Mouse (Mus musculus) megakaryocyte-erythroid progenitor cell, adult 5-6 weeks (primary cell): Measurements from ENCODE around the gene Plscr1. TPM values are rescaled to one million over a fixed set of nuclear protein-coding genes. Genes with fewer than 3 reads are reported as not detected.

Experiments
- ATAC-seq: replicated peaks from 2 replicates; pipeline ENCODE4 v1.8.0; 2016; ENCODE audit warnings: mild to moderate bottlenecking, inconsistent platforms; ENCODE audit not compliant: severe bottlenecking, poor library complexity, low FRiP score, low TSS enrichment
- total RNA-seq, 2 experiments: library from RNA; stranded (forward) in 1 of 2; stranded (reverse) in 1 of 2; fragments of 200-1000, 215-1000 nt in 1 of 2; fragments of >200 nt in 1 of 2; fragmentation: Nextera tagmentation in 1 of 2; gene quantifications; 2 replicates each; pipeline ENCODE4 v1.2.3; 2014 to 2017

Plscr1 gene
- total RNA-seq, 2 experiments from 2014 or later: 102 to 103 TPM

DNA sequence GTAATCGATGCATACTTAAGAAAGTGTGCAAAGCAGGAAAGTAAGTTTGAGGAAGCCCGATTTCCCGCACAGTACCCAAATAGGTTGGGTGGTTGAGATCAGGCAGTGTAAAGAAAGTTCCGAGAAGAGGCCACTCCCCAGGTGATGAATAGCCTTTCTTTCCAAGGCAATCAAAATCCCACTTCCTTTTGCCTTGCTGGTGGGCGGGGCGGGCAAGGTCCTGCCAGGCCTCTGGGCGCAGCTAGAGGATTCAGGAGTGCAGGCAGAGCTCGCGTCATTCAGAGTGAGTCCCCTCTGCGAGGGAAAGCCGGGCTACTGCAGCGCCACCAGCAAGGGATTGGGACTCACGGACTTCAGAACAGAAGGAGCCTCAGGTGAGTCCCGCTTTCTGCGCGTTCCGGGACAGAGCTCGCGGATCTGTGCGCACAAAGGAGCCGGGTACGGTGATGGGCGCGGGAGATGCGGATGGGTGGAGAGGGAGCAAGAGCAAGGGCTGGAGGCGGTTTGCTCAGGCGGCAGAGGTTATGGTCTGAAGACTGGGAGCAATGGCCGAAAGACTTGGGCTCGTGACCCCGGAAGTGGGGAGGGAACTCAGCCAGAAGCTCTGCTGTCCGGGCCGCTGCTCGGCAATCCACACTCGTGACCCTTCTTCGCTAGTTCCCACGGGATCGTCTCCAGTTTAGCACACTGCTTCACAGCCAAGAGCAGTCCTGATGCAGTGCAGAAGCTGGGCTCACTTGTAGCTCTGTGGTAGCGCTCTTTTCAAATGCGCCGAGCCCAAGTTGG is 630 bp downstream of the Plscr1 start:
- peak; percentile 85 for ATAC-seq

DNA sequence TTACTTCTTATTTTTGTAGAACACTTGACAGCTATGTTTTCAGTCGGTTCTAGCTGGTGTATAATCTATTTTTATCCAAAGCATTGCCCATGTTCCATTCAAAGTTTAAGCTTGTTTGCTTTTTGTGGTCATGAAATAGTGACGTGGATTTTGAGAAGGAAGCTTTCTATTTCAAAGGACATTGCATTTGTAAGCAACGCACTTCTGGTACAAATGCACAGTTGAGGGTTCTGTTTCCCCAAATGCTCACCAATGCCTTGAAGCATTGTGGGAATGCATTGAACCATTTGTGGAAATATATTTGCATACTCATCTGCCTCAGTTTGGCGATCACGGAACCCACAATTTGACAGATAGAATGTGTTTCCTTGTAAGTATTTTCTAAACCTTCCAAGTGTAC is 3.2 kb downstream of the Plscr1 start:
- ATAC-seq: no peak

DNA sequence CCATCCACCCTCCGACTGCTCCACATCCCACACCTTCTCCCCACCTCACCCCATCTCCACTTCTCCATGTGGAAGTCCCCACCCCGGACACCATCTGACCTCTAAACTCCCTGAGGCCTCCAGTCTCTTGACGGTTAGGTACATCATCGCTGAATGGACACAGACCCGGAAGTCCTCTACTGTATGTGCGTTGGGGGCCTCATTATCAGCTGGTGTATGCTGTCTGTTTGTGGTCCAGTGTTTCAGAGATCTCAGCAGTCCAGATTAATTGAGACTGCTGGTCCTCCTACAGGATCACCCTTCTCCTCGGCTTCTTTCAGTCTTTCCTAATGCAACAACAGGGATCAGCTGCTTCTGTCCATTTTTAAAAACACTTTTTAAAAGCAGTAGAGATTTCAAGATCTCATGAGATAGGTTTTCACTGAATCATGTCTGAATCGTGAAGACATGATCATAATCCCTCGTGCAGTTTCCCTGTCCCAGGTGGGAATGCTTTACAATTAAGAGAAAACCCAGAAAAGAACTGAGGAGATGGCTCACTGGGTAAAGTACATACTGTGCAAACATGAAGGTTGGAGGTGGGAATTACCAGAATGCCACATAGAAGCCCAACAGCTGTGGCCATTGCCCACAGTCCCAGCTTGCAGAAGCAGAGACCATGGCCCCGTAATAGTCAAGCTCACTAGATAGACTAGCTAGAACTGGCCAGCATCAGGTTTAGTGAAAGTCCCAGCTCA is 4.2 kb downstream of the Plscr1 start:
- no peak for ATAC-seq

DNA sequence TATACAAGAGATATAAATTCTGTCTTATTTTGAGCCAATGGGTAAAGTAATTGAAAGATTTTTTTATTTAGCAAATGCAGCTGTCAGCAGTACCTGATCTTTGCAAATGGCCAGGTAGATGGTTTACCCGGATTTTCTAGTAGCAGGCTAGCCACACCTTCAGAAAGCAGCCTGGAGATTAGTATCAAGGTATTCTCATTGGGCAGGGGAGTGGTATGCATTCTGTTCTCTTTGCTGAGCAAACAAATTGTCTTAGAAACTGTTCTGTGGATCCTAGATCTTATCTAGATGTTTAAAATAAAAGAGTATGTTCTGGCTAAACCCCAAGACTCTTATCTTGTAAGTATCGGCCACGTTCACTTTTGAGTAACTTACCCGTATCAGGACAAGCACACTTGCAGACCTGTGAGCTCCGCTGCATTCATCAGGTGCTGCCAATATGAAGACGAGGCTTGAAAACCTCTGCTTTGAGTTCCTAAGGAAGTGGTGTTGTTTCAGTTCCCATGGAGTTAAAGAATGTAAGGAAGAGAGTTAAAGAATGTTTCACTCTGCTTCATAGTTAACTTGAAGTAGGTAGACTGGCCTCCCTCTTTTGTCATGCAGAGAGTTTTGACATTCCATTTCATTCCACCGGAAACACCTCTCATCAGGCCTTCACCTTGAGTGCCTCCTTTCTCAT is 11.1 kb downstream of the Plscr1 start:
- ATAC-seq: peak; percentile 91

DNA sequence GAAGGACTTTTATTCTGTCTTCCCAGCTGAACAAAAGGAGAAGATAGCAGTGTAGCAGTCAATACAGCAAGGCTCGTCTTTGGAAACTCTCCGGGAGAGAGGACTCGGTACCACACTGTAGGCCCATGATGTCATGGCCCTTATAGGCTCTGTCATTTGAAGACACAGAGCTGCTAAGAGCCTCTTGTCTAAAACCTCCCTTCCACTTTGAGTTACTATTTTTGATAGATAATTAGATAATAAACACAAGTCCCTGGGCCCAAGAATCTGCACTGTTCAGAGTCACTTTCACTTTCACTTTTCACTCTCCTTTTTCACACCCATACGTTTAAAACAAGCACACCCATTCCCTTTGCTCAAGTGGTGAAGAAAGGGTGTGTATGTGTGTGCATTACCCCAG is 16.2 kb downstream of the Plscr1 start:
- ATAC-seq: peak; percentile 40

DNA sequence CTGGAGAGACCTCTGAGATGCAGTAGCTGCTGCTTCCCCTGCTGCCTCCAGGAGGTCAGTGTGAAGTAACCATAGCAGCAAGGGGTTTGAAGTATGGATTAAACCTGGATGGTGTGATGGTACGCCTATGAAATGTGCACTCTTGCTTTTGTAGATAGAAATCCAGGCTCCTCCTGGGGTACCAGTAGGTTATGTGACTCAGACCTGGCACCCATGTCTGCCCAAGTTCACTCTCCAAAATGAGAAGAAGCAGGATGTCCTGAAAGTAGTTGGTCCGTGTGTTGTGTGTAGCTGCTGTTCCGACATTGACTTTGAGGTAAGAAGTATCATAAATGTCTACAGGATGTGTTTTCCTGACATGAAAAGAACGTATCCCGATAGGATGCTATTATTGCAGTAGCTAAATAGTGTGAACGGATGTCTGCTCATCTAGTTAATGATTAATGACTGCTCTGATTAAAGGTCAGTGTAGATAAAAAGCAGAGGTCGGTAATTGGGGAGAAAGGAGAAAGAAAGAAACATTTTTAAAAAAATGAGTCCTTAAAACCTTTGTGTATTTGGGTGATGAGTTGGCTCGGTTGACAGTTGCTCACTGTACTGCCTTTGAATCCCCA is 17.1 kb downstream of the Plscr1 start:
- no peak for ATAC-seq

DNA sequence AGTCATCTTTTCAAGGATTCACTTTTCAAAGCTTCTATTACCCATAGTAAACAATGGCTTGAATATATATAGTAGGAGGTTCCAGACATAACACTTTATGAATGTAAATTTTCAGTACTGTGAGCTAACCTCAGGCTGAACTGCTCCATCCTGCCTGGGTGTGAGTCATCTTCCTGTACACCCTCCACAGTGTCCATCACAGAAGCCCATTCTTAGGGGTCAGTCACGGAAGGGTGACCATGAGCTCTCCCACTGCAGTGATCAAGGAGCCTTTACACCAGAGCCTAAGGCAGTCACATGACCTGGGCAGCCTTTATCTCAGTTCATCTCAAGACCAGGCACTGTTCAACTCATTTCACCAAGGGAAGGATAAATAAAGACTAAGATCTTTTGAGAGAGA is 18.2 kb downstream of the Plscr1 start:
- ATAC-seq: no peak

DNA sequence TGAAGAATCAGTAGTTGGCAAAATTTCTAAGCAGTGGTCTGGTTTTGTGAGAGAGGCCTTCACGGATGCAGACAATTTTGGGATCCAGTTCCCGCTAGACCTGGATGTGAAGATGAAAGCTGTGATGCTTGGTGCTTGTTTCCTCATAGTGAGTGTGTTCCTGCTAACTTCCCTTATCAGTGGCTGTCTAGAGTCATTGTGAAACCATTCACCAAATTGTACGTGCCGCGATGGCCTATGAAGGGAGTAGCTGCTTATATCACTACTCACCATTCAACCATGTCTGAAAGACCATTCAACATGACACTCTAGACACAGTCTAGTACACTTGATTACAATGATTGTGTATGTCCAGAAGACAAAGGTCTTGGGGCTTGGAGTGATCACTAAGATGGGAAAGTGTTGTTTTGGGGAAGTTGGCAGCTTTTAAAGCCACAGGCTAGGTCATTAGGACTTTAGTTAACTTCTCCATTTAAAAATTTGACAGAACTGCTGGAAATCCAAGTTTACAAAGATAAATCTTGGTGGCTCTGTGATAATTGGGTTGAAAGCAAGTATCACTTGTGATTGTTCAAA is 20.4 kb downstream of the Plscr1 start:
- ATAC-seq: no peak

DNA sequence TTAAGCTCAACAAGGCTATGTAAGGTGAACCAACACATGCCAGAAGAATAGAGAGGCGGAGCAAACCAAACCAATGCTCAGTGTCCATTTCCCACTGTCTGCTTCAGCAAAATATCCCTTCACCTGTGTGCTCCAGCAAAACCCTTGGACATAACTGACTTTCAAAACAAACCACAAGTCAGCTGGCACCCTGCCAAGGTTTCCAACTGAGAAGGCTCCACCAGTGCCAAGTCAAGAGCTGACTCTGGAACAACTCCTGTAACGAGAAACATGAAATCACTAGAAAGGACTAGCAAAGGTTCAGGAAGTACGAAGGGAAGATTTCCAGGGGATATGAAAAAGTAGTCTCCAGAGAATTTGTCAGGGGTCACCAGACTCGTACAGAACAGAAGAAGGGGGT is 21.4 kb downstream of the Plscr1 start:
- ATAC-seq: no peak

DNA sequence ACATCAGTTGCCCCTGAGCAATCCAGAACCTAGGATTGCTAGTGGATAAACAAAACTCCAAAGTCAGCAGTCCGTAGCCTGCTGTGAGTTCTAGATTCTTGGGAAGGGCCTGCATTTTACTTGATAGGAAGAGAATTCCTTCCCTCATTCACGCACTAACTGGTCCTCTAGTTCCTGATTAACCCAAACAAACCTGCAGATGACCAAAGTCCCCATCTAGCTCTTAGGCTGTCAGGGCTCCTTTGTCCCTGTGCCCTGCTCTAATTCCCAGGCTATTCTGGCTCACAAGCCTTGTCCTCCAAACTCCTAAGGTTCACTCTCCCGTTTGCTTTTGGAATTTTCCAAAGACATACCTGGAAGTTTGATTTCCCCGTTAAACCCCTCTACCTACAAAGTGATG is 23.1 kb downstream of the Plscr1 start:
- ATAC-seq: no peak

DNA sequence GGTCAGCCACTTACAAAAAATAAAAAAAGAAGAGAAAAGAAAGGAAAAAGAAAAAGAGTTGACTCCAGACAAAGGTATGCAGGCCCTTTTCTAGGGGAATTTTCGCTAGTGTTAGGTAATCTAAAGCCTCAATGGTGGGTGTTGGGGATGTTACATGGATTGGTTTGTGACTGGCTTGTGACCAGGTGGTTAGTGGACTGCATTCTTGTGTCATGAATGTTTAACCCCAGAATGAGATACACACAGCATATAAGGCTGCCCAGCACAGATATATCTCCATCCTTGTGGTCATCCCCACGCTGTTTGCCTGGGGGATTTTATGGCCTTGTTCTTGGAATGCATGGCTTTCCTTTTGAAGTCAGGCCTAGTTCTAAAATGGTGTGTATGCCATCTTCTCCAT is 23.7 kb downstream of the Plscr1 start:
- ATAC-seq: no peak

DNA sequence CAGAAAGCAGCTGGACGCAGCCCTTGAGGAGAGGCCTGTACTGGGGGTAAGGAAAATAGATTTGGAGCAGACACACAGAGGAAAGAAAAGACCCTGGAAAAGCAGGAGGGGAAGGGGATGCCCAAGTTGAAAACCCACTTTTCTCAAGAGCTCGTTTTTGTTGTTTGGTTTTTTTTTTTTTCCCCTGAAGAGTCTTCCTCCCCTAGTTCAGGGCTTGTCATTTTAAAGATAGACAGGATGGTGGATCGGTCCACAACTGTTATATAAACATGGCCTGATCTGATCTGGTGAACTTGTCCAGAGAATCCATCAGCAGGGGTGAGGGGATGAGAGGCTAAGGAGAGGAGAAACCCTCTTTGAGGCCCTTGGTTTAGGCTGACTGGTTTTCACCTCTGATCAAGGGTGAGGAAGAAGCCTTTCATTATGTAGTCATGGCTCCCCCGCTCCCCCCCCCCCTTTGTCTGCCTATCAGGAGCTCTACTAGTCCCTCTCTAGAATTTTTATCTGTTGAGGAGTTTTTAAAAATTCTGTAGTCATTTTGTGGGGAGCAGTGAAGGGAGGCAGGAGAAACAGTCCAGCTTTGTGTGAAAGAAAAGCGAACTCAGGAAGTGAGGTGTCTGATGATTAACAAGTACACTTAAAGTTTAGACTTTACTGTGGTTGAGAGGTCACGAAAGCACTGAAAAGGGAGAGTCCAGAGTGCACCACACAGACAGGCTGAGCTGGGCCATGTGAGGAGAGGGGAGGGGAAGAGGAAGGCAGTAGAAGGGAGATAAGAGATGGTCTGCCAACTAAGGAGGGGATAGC is 24.6 kb downstream of the Plscr1 start:
- ATAC-seq: peak; percentile 65

DNA sequence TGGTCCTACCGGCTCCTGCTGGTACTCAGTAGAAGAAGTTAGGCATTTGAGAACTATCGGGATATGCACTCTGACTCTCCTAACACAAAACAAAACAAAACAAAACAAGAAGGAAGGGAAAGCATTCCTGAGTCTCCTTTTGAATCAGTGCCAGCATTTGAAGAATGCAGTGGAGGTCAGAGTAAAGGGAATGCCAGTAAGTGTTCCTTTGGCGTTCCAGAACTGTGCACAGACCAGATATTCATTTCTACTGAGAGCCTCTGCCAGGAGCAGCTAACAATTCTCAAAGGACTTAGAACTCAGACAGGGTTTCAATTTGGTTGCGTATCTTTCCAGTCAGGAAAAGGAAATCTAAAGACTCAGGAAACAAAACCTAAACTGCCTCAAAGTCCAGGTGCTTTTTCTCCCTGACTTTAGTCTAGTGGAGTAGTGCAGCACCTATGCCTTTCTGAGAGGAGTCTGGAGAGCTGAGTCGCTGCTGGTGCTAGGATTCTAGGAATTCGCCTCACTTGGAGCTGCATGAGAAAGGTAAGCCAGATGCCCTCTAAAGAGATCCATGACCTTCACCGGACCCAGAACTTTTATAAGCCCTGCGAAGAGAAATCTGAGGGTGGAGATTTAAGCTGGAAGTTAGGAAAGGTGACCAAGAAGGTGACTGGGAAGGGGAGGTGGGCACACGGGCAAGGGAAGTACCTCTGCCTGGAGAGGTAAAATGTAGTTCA is 26.1 kb downstream of the Plscr1 start, which contains the start of gene Plscr2:
TSS of gene Plscr2 (plus strand) at position 117 of the 722 bp plus-strand sequence.
- ATAC-seq: no peak

DNA sequence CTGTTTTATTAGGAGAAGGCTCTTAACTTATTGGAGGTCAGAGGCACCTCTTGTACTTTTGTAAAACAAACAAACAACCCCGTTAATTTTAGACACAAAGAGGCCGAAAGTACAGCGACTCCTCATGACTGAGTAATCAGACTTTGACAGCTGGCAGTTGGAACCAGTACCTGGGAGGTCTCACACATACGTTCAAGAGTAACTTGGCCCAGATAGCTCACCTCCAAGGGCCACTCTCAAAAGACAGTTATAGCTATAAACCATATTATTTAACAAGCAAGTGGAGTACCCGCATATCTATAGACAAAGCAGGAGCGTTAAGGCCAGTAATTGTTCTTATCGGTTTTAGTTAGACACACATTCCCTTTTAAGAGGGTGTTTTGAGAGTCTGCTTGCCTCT is 26.8 kb downstream of the Plscr1 start:
- peak; percentile 82 for ATAC-seq

DNA sequence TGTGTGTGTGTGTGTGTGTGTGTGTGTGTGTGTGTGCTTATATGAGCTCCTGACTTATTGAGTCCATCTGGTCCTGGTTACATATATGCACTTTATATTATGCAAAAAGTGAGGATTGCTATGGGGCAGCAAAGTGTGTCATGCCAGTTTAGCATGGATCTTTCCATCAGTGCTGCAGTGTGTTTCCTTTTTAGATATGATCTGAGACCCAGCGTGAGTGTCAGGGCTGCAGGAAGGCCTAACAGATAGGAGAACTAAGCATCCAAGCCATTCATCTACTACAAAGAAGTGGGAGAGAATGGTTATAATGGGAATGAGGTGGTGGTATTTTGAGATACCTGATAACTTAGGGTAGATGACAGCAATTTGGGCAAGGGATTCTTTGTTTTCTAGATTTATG is 30.5 kb downstream of the Plscr1 start:
- no peak for ATAC-seq

DNA sequence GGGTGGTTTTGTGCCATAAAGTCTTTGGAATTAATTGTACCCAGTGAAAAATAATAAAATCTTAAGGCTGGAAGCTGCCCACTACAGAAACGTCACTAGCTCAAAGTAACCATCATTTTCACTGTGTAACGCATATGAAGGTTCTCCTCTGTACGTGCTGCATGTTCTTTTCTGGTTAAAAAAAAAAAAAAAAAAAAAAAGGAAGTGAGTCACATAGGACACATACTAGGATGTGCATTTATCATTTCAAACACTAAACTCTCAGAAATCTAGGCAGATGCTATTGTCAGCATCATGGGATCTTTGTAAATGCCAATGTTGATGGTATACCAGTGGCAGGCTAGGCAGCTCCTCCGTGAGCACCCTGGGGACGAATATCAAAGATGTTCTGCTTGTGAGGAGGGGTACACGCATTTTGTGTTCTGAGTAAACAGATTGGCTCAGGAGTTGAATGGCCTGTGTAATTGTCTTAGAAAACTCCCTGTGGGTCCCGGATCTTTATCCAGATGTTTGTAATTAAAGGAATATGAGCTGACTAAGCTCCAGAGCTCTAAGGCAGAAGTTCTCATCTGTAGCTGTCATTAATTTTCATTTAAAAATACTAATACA is 33.1 kb downstream of the Plscr1 start:
- ATAC-seq: no peak

DNA sequence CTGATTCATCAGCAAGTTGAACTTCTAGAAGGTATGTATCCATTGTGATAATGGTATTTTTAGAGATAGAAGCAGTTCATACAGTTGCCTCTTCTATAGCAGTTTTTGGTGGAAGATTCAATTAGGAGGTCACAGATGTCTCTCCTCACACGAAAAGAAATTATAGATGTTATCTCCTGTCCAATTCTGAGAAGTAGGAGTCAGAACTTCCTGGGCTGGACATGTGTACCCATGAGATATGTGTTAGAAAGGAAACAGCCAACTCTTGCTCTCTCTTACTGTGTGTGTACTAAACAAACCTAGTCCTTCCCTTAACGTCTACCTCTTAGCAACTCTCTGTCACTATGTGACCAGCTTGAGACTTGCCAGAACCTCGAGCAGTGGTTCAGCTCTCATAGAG is 40.1 kb downstream of the Plscr1 start:
- peak; percentile 91 for ATAC-seq

DNA sequence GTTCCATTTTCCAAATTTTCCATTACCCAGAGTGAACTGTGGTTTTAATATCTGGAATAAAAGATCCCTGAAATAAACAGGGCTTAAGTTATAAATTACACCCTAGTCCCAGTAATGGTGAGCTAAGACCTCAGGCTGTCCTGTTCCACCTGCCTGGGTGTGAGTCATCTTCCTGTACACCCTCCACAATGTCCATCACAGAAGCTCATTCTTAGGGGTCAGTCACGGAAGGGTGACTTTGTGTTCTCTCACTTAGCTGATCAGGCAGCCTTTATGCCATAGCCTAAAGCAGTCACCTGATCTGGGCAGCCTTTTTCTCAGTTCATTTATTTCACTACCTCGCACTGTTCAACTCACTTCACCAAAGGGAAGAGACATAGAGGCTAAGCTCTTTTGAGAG is 42.6 kb downstream of the Plscr1 start:
- no peak for ATAC-seq
